Mouse (Mus musculus) erythroblast, embryonic 14.5 days (primary cell): ENCODE results near the gene Dock10.

Source experiments
- GATA1 ChIP-seq: IDR thresholded peaks from 2 replicates; pipeline ENCODE4 v1.6.1; 2012; ENCODE audit warnings: low read length, inconsistent platforms, mixed read lengths
- TAL1 ChIP-seq: IDR thresholded peaks from 3 replicates; pipeline ENCODE4 v1.6.1; 2012; ENCODE audit warnings: low read length, inconsistent platforms, mixed read lengths

DNA sequence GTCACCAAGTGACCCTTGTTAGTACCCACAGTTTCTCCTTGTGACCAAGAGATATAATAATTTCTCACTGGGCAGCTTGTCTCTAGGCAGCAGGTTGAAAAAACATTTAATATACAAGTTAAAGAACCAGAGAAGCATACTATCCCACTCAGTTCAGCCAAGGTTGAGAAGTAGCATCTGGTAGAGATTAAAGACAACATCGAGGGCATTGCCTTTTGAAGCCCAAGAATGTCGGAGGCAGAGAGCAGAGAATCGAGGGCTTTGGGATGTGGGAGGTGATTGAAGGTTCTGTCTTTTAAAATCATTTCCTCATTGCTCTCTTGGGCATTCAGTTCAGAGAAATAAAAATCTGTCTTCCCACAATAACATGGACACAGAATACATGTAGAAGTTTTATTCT is 25.8 kb upstream of the Dock10 start:
- no peak for TF ChIP-seq GATA1
- no peak for TF ChIP-seq TAL1
